Mouse (Mus musculus): ENCODE results near the gene Bscl2.

- no peak for TF ChIP-seq CHD2 (IDR thresholded peaks at IDR 0.05; ENCODE audit: low read depth, low read length)
- TF ChIP-seq ZNF384 (IDR thresholded peaks at IDR 0.05; ENCODE audit: low read depth, low read length), result no peak
- TF ChIP-seq ZC3H11A (IDR thresholded peaks at IDR 0.05; ENCODE audit: borderline replicate concordance, low read depth, low read length), result no peak
- TF ChIP-seq MAFK (IDR thresholded peaks at IDR 0.05; ENCODE audit: insufficient read depth, low read depth, low read length), result no peak
These were observed 21.5 kb upstream of the Bscl2 start for GRCm38 (mm10) chr19:8815812-8816211.
